Mouse (Mus musculus) thymus, adult 2 months (tissue): ENCODE data around the gene Gm37240.

Source experiments
- CTCF ChIP-seq: fragments of 200-500 bp; IDR thresholded peaks from 2 replicates; pipeline ENCODE4 v1.5.1; 2012; ENCODE audit warnings: mild to moderate bottlenecking, control low read depth, low read length, moderate library complexity, borderline replicate concordance; ENCODE audit not compliant: control insufficient read depth, poor library complexity, insufficient read depth; ENCODE audit errors: extremely low read depth
- POLR2A ChIP-seq: fragments of 200-500 bp; IDR thresholded peaks from 2 replicates; pipeline ENCODE4 v1.6.1; 2012; ENCODE audit warnings: mild to moderate bottlenecking, low read length, control low read depth, moderate library complexity; ENCODE audit not compliant: control insufficient read depth, poor library complexity, insufficient read depth; ENCODE audit errors: extremely low read depth

- no peak for TF ChIP-seq CTCF
- no peak for TF ChIP-seq POLR2A
Observed at GRCm38 (mm10) chr3:84748139-84748538, 1139.2 kb downstream of the Gm37240 start.
